Mouse (Mus musculus) right cerebral cortex, adult 18-20 months (tissue): ENCODE results near the gene Tmie.
"Not testable (repeated sequence)": the region's sequence is repeated elsewhere in the genome, so short reads cannot be mapped to it uniquely, and the experiment has no call there.

Experiments
- DNase-seq: peaks from one replicate; pipeline ENCODE4 v3.0.0; 2022; ENCODE audit warnings: mixed read lengths

Gene Tmie

DNA sequence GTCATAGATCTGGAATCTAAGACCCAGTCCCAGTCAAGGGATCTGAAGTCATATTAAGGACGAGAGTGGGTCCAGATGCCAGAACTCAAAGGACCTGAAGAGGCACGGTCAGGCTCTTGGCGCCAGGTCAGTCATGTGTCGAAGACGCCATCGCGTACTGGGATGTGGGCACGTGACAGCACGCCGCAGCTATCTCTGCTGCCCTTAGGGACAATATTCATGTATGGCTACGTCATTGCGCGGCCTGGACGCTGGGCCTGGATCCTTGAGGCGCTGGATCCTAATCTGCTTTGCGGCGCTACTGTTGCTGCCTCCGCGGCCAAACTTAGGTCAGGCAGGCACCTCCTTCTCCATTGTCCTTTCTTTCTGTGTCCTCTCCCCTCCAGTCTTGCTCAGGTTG is 45.5 kb downstream of the Tmie start, which contains the start of gene Prss45:
Prss45 (plus strand) TSS at position 178 of the 400 bp plus-strand sequence.
- no peak for DNase-seq

DNA sequence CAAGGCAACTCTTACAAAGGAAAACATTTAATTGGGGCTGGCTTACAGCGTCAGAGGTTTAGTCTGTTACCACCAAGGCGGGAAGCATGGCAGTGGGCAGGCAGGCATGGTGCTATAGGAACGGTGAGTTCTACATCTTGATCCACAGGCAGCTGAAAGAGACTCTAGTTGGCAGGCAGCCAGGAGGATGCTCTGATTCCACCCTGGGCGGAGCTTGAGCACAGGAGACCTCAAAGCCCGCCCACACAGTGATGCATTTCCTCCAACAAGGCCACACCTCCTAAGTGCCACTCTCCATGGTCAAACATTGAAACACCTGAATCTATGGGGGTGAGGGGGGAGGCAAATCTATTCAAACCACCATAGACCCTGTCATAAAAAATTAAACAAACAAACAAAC is 46.9 kb downstream of the Tmie start:
- DNase-seq = no peak

DNA sequence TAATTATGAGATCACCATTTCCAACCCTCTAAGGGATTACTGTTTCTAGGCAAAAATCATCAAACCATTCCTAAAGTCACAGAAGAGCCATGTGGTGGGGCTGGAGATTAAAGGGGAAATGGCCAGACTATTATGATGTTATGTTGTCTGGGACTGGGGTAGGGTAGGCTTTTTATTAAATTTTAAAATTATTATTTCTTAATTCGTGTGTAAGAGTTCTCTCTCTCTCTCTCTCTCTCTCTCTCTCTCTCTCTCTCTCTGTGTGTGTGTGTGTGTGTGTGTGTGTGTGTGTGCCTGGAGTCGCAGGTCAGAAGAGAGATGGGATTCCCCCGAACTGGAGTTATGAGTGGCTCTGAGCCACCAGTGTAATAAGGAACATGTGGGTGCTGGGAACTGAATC is 53.5 kb downstream of the Tmie start, which contains the start of gene Prss43:
Prss43 (plus strand) TSS at position 301 of the 400 bp plus-strand sequence.
- DNase-seq = no peak

DNA sequence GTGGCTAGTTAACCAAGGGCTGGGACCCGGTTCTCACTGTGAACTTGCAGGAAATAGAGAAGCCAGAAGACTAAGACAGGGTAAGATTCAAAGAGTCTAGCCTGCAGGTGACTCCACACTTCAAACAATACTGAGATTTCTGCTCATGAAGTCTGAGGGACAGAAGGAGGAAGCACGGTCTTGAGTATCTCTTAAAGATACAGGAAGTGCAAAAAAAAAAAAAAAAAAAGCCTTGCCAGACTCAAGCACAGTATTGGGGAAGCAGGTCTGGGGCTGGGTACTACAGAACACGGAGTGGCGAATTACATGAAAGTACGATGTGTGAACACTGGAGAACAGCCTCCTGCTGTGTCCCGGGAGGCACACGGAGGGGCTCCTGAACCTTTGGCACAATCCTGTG is 54.1 kb downstream of the Tmie start:
- no peak for DNase-seq

DNA sequence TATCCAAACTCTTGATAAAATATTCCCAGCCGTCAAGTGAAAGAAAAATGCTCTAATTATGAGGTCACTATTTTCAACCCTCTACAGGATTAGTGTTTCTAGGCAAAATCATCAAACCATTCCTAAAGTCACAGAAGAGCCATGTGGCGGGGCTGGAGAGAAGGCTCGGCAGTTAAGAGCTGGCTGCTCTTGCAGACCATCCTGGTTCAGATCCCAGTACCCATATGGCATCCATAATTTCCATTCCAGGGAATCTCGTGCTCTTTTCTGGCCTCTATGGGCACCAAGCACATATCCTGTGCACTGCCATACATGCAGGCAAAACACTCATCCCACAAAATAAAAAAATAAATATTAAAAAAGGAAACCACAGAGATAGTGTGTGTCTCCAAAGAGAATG is 54.5 kb downstream of the Tmie start:
- no peak for DNase-seq

DNA sequence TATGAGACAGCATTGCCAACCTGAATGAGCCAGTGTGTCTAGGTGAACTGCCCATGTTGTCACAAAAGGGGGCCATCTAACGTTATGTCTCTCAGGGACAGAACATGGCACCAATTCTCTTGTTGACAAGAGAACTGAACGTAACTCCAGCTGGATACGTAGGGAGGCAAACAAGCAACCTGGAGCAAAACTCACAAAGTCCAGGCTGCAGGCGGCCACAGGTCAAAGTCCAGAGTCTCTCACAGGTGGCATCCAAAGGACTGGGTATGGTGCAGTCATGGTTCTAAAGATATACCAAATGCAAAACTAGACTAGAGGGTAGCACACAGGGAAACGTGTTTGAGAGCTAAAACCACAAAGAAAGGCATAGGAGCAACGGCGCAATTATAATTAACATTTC is 58.5 kb downstream of the Tmie start:
- no peak for DNase-seq

DNA sequence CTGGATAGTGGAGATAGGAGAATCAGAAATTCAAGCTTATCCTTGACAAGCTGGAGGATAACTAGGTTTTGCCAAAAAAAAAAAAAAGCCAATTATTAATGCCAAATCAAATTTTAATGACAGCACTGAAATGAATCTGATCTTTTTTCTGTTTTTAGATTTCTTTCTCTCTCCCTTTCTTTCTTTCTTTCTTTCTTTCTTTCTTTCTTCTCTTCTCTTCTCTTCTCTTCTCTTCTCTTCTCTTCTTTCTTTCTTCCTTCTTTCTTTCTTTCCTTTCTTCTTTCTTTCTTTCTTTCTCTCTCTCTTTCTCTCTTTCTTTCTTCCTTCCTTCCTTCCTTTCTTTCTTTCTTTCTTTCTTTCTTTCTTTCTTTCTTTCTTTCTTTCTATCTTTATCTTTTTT is 59.4 kb downstream of the Tmie start:
- DNase-seq = not testable (repeated sequence)
